Mouse (Mus musculus) ovary, postnatal 14 days (tissue): ENCODE data around the gene Fbxw4.

Source experiments
- DNase-seq: peaks from one replicate; pipeline ENCODE4 v3.0.0; 2022; ENCODE audit warnings: low spot score

The Fbxw4 gene

GRCm38 (mm10) chr19:45541409-45542041, 118.6 kb downstream of the Fbxw4 start:
- DNase-seq, result peak; percentile 34

GRCm38 (mm10) chr19:45540657-45541408, 119.3 kb downstream of the Fbxw4 start:
- no peak for DNase-seq

DNA sequence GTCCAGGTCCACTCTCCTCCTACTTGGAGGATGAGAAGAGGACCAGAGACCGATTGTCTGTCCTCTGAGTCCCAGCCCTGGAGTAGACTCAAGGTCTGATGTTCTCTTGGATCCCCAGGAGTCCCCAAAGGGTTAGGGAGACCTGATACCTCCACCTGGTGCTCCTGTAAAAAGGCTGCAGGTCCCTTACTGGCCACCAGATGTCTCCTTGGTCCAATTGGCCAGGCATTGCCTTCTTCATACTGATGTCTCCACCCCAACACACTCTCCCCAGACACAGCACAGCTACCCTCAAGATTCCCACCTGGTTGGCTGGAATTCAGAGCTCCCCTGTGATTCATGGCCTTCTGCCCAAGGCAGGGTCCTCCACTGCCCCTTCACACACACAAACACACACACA, 122.6 kb downstream of the Fbxw4 start:
- DNase-seq, result peak; percentile 40

DNA sequence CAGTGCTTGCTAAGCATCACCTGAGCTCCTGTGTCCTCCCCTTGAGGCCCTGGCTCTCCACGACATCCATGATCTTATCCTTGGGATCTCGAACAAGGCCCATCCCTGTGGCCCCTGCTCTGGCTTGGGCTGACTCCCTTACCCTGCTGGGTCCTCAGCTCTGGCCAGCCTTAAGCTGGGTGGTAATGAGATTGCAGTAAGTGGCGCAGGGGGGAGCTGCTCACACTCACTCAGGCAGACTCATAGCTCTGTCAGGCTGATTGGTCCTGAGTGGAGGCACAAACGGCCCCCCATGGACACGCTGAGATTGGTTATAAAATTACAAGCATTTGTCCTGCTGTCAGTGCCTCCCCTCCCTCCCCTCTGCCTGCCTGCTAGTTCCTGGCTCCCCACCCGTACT, 124.2 kb downstream of the Fbxw4 start:
- no peak for DNase-seq

- DNase-seq, result no peak
Measured at GRCm38 (mm10) chr19:45535214-45535735, 124.8 kb downstream of the Fbxw4 start.

DNA sequence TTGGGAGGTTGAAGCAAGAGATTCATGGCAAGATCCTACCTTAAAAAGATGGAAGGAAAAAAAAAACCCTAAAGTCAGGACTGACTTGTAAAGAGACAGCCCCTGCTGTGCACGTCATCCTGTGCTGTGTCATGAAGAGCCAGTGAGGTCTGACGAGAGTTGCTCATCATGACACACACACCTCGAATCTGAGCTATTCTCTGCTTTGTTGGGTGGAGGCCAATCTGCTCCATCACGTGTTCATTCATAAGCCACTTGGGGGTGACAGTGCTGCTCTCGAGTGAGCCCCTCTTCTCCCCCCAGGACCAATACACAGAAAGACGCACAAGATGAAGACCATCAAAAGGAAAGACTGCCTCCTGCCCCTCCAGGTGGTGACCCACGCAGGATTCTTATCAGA, 126.5 kb downstream of the Fbxw4 start:
- DNase-seq, result no peak

DNA sequence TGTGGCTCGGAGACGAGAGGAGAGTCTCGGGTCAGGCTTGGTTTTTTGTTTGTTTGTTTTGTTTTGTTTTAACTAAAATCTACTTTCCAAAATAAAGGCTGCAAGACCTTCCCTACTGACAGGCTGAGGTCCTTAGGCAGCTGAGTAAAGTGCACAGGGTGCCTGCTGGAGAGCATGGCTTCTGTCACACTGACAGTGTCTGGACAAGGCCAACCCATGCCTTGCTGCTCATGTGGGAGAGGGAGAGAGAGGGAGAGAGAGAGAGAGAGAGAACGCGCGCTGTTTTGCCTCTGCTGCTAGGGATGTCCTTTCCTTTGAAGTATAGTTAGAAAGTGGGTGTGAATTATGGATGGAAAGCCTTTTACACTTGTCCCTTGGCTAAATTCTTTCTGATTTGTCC, 128.6 kb downstream of the Fbxw4 start:
- no peak for DNase-seq

DNA sequence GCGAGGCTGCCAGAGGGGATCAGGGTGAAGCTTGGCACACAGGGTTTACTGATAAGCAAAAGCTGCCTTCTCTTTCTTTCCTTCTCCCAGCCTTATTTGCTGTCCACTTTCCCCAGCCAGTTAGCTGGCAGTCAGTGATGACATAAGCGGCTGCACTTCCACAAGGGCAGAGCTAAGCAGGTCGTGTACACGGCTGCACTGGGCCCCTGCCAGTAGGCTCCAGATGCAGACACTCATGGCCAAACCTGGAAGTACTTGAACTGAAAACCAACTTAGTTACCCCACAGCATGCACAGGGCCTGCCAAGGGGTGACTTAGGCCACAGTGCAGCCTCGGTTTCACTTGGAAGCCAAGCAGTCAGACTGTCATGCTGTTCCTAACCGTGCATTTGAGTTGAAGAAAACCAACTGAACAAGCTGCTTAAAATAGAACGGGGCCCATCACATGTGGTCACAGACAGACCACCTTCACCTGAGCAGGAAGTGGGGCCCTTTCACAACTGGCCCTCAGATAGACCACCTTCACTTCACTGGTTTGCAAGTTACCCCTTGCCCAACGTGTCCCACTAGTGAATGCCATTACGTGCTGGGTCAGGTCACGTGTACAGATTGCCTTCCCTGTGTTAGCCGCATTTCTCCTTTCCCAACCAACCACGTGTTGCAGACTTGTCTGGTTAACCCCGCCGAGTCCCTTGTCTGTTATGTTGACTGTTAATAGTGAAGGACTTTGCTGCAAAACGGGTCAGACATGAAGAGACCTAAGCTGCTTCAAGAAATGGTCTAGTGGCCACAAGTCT, 129.7 kb downstream of the Fbxw4 start:
- DNase-seq, result no peak

GRCm38 (mm10) chr19:45529294-45529693, 130.8 kb downstream of the Fbxw4 start:
- no peak for DNase-seq
